Mouse (Mus musculus): ENCODE measurements at regions not wholly inside any gene's neighbourhood (a gene's known extent, or its start where the extent isn't known, plus 50 kb on each side); places are given as distances from the start of the nearest gene placed in this dataset.

DNA sequence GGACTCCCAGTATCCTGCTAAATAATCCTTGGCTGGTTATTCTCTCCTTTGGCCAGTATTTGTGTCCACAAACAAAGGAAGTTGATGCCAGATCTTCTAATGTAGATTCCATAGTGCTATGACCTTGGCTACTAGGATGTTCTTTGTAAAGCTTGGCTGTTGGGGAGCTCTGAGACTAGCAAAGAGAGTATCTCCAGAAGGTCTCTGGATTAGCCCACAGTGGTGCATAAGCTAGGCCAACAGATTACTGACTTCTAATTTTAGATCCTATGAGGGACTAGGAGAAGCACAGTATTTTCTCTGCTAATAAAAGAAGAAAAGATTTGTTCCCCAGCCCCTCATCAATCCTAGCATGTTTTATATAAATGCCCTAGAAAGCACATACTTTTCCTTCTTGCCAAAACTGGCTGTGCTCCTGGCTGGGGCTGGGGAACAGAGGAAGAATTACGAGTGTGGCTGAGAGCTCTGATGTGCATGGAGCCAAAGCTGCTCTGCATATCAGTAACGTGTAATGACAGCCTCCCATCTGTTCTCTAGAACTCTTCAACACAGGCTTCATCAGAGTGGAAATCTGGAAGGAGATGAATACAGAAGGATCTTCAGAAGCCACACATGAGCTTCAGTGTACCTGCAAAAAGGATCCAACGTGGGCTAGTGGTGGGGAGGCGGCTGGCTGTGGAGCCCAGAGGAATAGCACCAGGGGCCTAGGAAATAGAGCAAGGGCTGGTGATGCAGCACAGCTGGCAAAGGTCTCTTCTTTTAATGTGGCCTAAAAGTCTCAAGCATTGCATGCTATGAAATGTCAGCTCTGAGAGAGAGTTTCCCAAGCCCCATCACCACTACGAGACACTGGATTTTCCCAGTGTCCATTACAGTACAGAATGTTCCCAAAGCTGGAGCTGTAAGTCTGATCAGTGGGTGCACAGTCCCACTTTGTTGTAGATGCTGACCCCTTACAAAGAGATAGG lies 283.0 kb upstream of the Plxna2 start:
- DNase-seq (ENCODE audit: low spot score in 2 of 2), result peak; percentile 14 to 65

- DNase-seq (ENCODE audit: low spot score in 2 of 2), result no peak
Observed at GRCm38 (mm10) chr1:194332639-194333038, 285.4 kb upstream of the Plxna2 start.

DNA sequence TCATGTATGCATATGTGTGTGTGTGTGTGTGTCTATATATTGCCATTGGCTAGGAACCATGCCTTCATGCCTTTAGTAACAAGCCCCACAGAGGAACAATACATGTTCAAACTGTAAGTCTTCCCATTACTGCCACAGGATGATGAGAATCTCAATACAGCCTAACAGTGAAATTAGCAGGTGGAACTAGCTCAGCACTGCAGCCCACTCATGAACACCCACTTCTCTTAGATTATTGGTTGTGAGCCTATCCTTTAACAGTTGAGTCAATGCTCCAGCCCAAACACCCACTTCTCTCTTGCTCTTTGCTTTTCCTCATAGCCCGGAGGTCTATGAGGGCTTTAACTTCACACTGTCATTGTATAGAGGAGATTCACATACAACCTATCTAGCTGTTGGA lies 287.5 kb upstream of the Plxna2 start:
- no peak for DNase-seq (ENCODE audit: low spot score in 2 of 2)

DNA sequence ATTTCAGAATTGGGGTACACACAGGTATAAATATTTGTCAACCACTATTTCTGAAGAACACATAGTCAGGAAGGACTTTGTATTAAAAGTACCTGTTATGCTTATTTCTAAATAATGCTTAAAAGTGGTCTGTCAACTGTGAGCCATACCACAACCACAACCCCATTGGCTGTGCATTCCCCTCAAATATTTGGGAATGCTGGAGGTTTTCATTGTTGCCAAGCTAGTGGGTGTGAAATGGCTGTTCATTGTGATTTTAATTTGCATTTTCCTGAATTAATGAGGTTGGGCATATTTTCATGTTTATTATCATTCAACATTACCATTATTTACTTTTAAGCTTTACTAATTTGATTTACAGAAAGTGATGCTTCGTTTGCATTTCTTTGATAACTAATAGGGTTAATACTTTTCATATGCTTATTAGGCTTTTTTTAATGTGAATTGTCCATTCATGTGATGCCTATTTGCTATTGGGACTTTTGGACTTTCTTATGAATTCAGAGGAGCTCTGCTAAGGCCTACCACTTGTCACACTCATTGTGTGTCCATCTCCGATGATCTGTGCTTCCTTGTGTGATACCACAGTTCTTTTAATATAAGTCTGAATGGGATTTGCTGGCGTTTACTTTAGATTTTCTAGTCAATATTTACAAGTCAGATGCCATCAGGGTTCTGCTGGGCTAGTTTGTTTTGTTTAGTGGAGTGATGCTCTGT lies 297.5 kb upstream of the Plxna2 start:
- no peak for DNase-seq (ENCODE audit: low spot score in 2 of 2)

DNA sequence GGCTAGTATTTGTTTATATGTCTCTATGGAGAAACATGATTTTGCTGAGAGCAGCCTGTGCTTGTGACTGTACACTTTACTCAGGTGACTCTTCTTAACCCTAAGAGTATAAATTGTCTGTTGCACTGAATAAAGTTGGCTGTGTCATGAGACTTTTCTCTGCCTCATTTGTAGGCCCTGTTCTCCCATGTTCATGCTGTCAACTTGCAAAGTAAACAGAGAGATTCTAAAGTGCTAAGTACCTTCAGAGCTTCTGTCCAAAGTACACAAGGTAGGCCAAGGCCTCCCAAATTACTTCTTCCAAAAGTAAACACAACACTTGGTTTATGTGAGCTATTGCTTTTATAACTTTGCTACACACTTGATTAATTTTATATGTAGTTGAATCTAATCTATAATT lies 299.7 kb upstream of the Plxna2 start:
- DNase-seq (ENCODE audit: low spot score in 2 of 2), result no peak

GRCm38 (mm10) chr1:194315593-194315992 lies 302.4 kb upstream of the Plxna2 start:
- DNase-seq (ENCODE audit: low spot score in 2 of 2), result no peak

GRCm38 (mm10) chr1:194310373-194310772 lies 307.6 kb upstream of the Plxna2 start:
- no peak for DNase-seq (ENCODE audit: low spot score in 2 of 2)

GRCm38 (mm10) chr1:194308648-194309047 lies 309.4 kb upstream of the Plxna2 start:
- no peak for DNase-seq (ENCODE audit: low spot score in 2 of 2)

GRCm38 (mm10) chr1:194303951-194304350 lies 314.1 kb upstream of the Plxna2 start:
- no peak for DNase-seq (ENCODE audit: low spot score in 2 of 2)

GRCm38 (mm10) chr1:194302775-194303174 lies 315.2 kb upstream of the Plxna2 start:
- DNase-seq (ENCODE audit: low spot score in 2 of 2), result no peak

- DNase-seq (ENCODE audit: low spot score in 2 of 2), result no peak
Observed at GRCm38 (mm10) chr1:194281941-194282340, 336.1 kb upstream of the Plxna2 start.

GRCm38 (mm10) chr1:194268028-194268427 lies 350.0 kb upstream of the Plxna2 start:
- DNase-seq (ENCODE audit: low spot score in 2 of 2), result peak in 1 of 2 experiments; percentile 7

DNA sequence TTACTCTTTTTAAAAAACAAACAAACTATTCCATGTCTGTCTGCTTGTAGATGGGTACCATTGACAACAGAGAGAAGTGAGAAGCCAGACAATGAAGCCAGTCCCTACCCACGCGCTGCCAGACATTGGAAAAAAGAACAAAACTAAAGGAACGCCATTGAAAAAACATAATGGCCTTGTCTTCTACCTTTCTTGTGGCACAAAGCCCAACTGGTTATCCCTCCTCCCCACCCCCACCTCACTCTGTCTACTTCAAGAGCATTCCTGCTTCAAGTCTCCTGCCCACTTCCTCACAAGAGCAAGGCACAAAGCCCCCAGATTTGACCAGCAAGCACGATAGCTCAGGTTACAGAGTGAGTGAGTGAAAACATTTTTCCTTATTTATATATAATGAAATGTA lies 355.6 kb upstream of the Plxna2 start:
- DNase-seq (ENCODE audit: low spot score in 2 of 2), result no peak

GRCm38 (mm10) chr1:194259957-194260356 lies 358.1 kb upstream of the Plxna2 start:
- DNase-seq (ENCODE audit: low spot score in 2 of 2), result no peak

DNA sequence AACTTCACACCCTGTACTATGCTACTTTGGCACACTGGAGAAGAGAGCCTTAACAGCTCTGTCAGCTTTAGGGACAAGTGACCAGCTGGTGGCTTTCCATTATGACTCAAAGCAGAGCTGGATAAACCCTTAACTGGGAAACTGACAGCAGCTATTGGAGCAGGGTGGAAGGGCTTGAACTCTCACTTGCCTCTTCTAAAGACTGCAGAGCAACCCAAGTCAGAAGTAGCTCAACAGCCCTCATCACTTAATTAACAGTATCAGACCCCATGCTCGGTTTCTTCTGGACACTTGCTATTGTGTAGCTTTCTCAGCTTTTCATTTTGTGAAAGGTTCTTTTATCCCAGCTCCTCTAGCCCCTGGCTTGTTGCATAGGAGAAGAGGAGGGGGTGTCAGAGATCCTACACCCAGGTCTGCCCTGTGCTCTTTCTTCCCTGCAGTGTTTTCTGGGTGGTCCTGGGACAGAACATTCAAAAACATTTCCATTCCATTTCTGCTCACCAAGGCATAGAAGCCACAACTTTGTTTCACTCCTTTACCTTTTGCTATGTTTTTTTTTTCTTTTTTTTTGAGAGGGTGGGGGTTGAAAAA lies 373.1 kb upstream of the Plxna2 start:
- DNase-seq (ENCODE audit: low spot score in 2 of 2), result no peak

DNA sequence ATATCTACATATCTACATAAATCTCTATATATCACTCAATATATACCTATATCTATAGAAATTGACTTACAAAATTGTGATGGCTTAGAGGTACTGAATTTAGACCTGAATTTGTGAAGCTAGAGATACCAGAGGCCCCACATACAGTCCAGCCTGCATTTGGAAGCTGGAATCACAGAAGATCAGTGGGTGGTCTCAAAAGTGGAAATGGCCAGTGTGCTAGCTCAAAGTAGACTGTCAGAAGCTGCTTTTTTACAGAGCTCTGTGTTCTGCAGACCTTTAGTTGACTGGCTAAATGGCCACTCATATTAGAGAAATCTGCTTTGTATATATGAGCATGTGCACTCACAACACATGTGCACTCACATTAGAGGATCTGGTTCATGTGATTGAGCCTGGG lies 376.9 kb upstream of the Plxna2 start:
- no peak for DNase-seq (ENCODE audit: low spot score in 2 of 2)

DNA sequence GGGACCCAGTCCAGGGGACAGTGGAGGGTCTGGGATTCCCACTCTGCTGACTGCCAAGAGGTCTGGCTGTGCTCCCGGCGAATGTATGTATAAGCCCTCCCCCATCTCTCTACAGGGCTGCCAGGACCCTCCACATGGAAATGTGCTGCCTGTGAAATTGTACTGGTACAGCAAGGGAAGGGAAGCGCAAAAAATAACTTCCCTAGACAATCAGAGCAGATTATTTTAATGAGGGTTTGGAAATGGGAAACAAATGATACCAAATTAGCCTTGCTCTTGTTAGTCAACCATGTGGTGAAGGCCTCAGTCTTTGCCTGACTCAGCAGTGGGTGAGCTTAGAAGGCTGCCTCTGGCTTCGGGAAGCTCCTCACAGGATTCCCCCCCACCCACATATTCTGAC lies 386.8 kb upstream of the Plxna2 start:
- peak in 1 of 2 experiments; percentile 30 for DNase-seq (ENCODE audit: low spot score in 2 of 2)

DNA sequence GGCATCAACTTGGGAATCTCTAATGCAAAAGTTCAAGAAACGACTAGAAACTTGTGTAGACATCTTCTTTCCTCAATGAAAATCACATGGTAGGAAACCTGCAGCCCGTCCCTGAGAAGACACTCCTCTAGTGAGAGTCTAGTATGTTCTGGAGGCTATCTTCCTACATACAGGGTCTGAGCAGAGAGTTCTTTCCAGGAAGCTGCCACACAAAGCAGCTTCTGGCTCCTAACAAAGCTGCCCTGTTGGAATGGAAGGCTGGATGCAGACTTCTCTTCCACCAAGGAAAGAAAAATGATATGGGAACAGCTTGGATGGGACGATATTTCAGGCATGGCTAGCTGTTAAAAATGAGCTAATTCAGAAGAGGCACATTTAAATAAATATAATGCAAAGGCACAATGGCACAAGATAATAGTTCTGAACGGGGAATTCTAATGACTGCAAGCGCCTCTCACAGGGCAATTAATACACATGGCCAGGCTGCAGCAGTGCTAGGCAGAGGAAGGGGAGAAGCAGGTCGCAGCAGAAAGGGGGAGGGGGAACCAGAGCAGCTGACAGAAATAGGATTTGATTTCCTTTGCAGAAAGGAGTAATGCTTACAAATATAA lies 391.4 kb upstream of the Plxna2 start:
- no peak for DNase-seq (ENCODE audit: low spot score in 2 of 2)

- DNase-seq (ENCODE audit: low spot score in 2 of 2), result no peak
Observed at GRCm38 (mm10) chr1:194225786-194226185, 392.2 kb upstream of the Plxna2 start.

- no peak for DNase-seq (ENCODE audit: low spot score in 2 of 2)
Observed at GRCm38 (mm10) chr1:194224046-194224445, 394.0 kb upstream of the Plxna2 start.

DNA sequence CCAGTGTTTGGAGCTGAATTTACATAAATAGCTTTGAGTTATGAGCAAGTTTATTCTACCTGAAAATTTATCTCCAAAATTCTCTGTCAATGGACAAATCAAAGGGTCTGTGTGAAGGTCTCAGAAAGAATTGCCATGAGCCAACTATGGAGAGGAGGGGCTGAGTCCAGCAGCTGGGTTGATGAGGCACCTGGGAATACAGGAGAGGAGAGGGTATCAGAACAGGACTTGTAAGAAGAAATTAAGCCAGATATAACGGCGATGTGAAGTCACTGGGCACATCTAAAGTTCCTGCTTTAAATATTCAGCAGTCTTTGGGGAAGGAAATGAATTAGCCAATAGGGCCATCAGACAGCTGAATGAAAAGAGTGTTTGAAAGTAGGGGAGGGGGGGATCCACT lies 394.4 kb upstream of the Plxna2 start:
- no peak for DNase-seq (ENCODE audit: low spot score in 2 of 2)

DNA sequence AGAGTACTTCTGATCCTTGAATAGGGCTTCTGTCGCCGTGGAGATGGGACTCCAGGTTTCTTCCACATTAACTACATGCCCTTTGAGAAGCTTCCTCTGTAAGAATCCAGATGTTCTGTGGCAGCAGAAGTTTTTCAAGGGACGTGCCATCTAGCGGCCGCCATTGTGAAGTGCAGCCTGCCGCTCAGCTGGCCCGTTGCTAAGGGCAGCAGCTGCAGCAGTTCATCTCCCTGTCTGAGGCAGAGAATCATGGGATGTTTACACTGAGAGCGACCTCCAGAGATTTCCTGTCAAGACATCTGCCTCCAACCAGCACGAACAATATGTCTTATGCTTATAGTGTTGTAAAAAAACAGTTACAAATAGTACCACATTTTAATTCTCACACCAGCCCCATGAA lies 395.0 kb upstream of the Plxna2 start:
- DNase-seq (ENCODE audit: low spot score in 2 of 2), result peak; percentile 57 to 59

Measured in left cerebral cortex, adult 8-10 months (tissue).